23 mouse cellular contexts compared by ENCODE assay signal in genomic region chr9:33724811-33725210, GRCm38 (mm10).
DNase-seq lines count a peak whose midpoint lies in the region; ATAC-seq lines count a peak whose summit lies in the region.
"Had no signal": no experiment of that assay in that cellular context is flagged by ENCODE, and none has a peak within 500 bp of the region (broad histone marks: within the 10 kb centered on the region; RNA-seq: fewer than 3 reads in every experiment).

No protein-coding gene starts in this region.

- H3K9me3 ChIP-seq in forebrain, embryonic 13.5 days (replicated peaks): no peaks in the 10 kb centered on the region
- H3K9me3 ChIP-seq: forebrain, embryonic 10.5 days; hindbrain, embryonic 13.5 days; kidney, embryonic 15.5 days; liver, embryonic 13.5 days; midbrain, embryonic 12.5 days; neural tube, embryonic 15.5 days; stomach, embryonic 15.5 days had no signal

- no peak overlapping the region for H3K9ac ChIP-seq in forebrain, embryonic 13.5 days
- H3K9ac ChIP-seq: forebrain, postnatal 0 days; hindbrain, embryonic 13.5 days; kidney, embryonic 15.5 days; liver, embryonic 13.5 days; lung, embryonic 14.5 days; midbrain, embryonic 12.5 days; neural tube, embryonic 15.5 days; stomach, embryonic 15.5 days had no signal

- H3K27me3 ChIP-seq in forebrain, embryonic 13.5 days: no peaks in the 10 kb centered on the region
- H3K27me3 ChIP-seq: hindbrain, embryonic 13.5 days; kidney, embryonic 15.5 days; liver, embryonic 13.5 days; midbrain, embryonic 12.5 days; neural tube, embryonic 15.5 days; stomach, embryonic 15.5 days had no signal

- no peaks in the 10 kb centered on the region for H3K4me1 ChIP-seq in forebrain, embryonic 13.5 days
- H3K4me1 ChIP-seq: hindbrain, embryonic 13.5 days; kidney, embryonic 15.5 days; liver, embryonic 13.5 days; midbrain, embryonic 12.5 days; neural tube, embryonic 15.5 days; stomach, embryonic 15.5 days had no signal

- ATAC-seq in forebrain, embryonic 13.5 days: no peak
- ATAC-seq: CD4-positive, CD25-positive, alpha-beta regulatory T cell, adult 4 months; forebrain, postnatal 0 days had no signal

- no peaks in the 10 kb centered on the region for H3K36me3 ChIP-seq in forebrain, embryonic 13.5 days (ENCODE audit: poor library complexity, severe bottlenecking)
- H3K36me3 ChIP-seq: forebrain, embryonic 10.5 days; hindbrain, embryonic 13.5 days; kidney, embryonic 15.5 days; liver, embryonic 13.5 days; midbrain, embryonic 12.5 days; neural tube, embryonic 15.5 days; stomach, embryonic 15.5 days had no signal

- H3K4me2 ChIP-seq in forebrain, embryonic 13.5 days: no peak overlapping the region
- H3K4me2 ChIP-seq: hindbrain, embryonic 13.5 days; kidney, embryonic 15.5 days; liver, embryonic 13.5 days; lung, embryonic 14.5 days; midbrain, embryonic 12.5 days; neural tube, embryonic 15.5 days; stomach, embryonic 15.5 days had no signal

- WGBS in forebrain, embryonic 13.5 days: 97% methylated on average over 1 of the region's 1 CpGs

- DNase-seq in layer of hippocampus, adult 11-12 months (ENCODE audit: low spot score): peak; percentile 17
- no peak for DNase-seq in layer of hippocampus, postnatal 10 days (ENCODE audit: low spot score in 2 of 2)
- peak; percentile 40 for DNase-seq in cerebellum, adult 11 months
- DNase-seq in cerebellum, adult 9-10 months: peak; percentile 78
- peak; percentile 1 to 2 for DNase-seq in right cerebral cortex, postnatal 36 days (ENCODE audit: low spot score in 2 of 2)
- no peak for DNase-seq in embryo, embryonic 10 days (ENCODE audit: low spot score)
- DNase-seq: adrenal gland, postnatal 25 days; forebrain, postnatal 0 days; heart, postnatal 36 days; kidney, adult 11 months; kidney, postnatal 4 days; liver, embryonic 13.5 days; lung, embryonic 14.5 days; thymus, adult 18-20 months; thymus, postnatal 4 days had no signal

- no peak overlapping the region for H3K4me3 ChIP-seq in forebrain, embryonic 13.5 days
- H3K4me3 ChIP-seq: forebrain, embryonic 10.5 days; hindbrain, embryonic 13.5 days; kidney, embryonic 15.5 days; liver, embryonic 13.5 days; midbrain, embryonic 12.5 days; neural tube, embryonic 15.5 days; stomach, embryonic 15.5 days had no signal

- H3K27ac ChIP-seq in forebrain, embryonic 13.5 days: no peak overlapping the region
- H3K27ac ChIP-seq: forebrain, embryonic 10.5 days; hindbrain, embryonic 13.5 days; kidney, embryonic 15.5 days; liver, embryonic 13.5 days; midbrain, embryonic 12.5 days; neural tube, embryonic 15.5 days; stomach, embryonic 15.5 days had no signal

Comparison
In these comparisons a context has a peak if more than half of its experiments do, and no peak if none do; other contexts are left out.
1. DNase-seq: peak in layer of hippocampus, adult 11-12 months (single experiment), cerebellum, adult 11 months (single experiment), cerebellum, adult 9-10 months (single experiment) and right cerebral cortex, postnatal 36 days (2 of 2); none in layer of hippocampus, postnatal 10 days (0 of 2) and embryo, embryonic 10 days (single experiment).